Mouse (Mus musculus) CH12F3 (cell line): Measurements from ENCODE around the gene Slc35a5.

Source experiments
- in situ Hi-C: fragments of 300-500 bp; cut with MboI; formaldehyde crosslinking; loops from 2 replicates; pipeline ENCODE4 v1.14.3; 2020; ENCODE audit warnings: low sequenced_read_pairs

Slc35a5 gene

GRCm38 (mm10) chr16:45118760-45119159 is 39.7 kb downstream of the Slc35a5 start:
- in situ Hi-C loops: loop anchor here (25.0 kb wide), 1 partner anchor 631 kb away; no protein-coding TSS in a partner anchor

DNA sequence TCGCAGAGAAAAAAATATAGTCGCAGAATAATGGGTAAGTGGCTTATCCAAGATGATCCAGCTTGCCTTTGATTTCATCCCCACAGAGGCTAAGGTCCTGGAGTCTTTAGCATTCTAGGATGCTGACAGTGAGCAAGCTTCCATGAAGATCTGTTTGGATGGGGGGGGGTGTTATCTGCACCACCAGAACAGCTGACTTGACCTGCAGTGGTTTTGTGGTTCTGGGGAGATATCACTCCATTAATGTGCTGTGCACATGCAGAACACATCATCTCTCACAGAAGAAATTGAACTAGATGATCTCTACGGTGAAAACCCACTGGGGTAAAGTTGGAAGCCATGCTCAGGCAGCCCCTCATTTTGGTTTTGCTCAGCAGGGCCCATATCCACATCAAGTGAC is 41.3 kb downstream of the Slc35a5 start:
- in situ Hi-C loops: loop anchor here (25.0 kb wide), 1 partner anchor 630 kb away; no protein-coding TSS in a partner anchor

DNA sequence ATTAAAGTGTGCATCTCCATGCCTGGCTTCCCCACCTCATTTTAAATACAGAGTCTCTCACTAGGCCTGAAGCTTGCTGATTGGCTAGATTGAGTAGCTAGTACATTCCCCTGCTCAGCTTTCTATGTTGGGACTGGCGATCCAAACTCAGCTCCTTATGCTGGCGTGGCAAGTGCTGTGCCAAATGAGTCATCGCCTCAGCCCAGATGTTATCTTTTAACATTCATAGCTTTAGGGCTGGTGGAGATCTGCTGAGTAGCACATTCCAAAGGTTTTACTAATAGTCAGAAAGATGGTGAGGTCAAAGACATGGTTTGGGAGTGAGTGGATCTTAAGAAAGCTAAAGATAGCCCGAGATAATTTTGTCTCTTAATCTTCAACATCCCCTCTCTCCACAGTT is 48.0 kb downstream of the Slc35a5 start:
- in situ Hi-C loops: loop anchor here (25.0 kb wide), 1 partner anchor 623 kb away; no protein-coding TSS in a partner anchor

- in situ Hi-C loops: loop anchor here (25.0 kb wide), 1 partner anchor 621 kb away; no protein-coding TSS in a partner anchor
Measured at GRCm38 (mm10) chr16:45108203-45108878, 50.2 kb downstream of the Slc35a5 start.

- in situ Hi-C loops: loop anchor here (25.0 kb wide), 1 partner anchor 618 kb away; no protein-coding TSS in a partner anchor
Measured at GRCm38 (mm10) chr16:45104993-45105392, 53.5 kb downstream of the Slc35a5 start.

- in situ Hi-C loops: loop anchor here (25.0 kb wide), 1 partner anchor 614 kb away; no protein-coding TSS in a partner anchor
Measured at GRCm38 (mm10) chr16:45100892-45101291, 57.6 kb downstream of the Slc35a5 start.

DNA sequence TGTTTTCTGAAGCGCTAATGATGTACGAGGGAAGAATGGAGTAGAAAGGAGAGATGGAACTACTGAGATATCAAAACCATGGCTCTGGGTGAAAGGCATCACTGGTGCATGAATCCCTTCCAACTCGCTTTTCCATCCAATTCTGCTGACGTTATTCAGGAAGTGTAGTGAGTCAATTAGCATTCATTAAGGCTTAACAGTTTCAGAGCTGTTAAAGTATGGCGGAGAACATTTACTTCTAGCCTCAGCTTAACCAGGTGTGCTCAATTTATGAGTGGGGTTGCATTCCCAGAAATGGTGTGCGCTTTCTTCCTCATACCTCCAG is 59.7 kb downstream of the Slc35a5 start:
- in situ Hi-C loops: no loop called here

GRCm38 (mm10) chr16:45098186-45098885 is 60.2 kb downstream of the Slc35a5 start:
- in situ Hi-C loops: no loop called here

GRCm38 (mm10) chr16:45097467-45097866 is 61.0 kb downstream of the Slc35a5 start:
- in situ Hi-C loops: no loop called here

DNA sequence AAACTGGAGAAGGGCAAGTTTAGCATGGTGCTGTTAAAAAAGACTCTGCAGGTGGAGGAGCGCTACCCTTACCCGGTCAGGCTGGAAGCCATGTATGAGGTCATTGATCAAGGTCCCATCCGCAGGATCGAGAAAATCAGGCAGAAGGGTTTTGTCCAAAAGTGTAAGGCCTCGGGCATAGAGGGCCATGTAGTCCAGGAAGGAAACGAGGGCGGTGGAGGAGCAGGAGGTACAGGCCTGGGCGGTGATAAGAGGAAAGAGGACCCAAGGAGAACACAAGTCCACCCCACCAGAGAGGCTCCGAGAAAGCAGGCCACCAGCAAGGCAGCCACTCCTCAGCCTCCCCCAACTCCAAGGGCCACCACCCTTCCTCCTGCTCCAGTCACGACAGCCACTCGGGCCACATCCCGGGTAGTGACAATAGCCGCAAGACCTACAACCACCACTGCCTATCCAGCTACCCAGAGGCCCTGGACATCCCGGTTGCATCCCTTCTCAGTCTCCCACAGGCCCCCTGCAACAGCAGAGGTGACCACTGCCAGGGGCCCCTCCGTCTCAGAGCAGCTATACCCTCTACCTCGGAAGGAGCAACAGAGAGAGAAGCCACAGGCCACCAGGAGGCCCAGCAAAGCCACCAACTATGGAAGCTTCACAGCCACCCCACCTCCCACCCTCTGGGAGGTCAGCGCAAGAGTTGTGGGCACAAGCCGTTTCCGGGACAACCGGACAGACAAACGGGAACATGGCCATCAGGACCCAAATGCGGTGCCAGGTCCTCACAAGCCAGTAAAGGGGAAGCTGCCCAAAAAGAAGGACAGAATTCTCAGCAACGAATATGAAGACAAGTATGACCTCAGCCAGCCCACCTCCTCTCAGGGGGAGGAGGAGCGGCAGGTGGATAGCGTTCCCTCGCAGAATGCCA is 62.7 kb downstream of the Slc35a5 start:
- in situ Hi-C loops: no loop called here

DNA sequence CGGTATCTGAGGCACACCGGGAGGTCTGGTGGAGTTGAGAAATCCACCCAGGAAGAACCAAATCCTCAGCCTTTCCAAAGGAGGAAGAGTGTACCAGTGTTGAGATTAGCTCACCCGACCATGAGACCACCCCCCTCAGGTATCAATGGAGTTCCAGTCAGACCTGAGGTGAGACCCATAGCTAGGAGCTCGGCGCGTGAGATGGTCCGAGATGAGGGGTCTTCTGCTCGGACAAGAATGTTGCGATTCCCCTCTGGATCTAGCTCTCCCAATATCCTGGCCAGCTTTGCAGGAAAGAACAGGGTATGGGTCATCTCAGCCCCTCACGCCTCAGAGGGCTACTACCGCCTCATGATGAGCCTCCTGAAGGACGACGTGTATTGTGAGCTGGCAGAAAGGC is 63.5 kb downstream of the Slc35a5 start:
- in situ Hi-C loops: no loop called here

- in situ Hi-C loops: no loop called here
Measured at GRCm38 (mm10) chr16:45094136-45094756, 64.3 kb downstream of the Slc35a5 start.

DNA sequence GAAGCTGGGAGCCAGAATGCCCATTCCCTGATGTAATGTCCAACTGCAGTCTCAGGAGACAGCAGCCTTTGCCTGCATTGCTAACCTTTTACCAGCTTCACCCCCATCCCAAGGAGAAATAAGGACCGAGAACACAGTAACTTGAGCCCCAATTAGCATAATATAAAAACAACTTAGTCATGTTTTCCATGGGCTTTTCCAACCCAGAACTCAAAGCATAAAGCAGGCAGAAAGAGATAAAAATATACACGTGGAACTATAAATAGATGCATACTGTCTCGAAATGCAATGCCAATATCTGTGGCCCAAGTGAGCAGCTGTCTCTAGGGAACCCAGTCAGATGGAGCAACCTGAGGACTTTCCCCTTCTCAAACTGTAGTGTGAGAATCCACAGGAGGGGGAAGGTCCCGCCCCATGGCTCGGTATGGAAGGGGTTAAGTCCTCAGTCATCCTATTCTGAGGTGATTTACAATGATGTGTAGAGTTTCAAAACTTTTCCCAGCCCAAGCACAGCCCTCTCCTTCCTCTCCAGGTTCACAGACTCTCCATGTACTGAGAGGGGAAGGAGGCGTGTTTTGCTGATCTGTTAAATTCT is 65.3 kb downstream of the Slc35a5 start, which contains the start of gene Ccdc80:
Gene Ccdc80 (plus strand): TSS at position 266 of the 595 bp plus-strand sequence.
- in situ Hi-C loops: no loop called here

DNA sequence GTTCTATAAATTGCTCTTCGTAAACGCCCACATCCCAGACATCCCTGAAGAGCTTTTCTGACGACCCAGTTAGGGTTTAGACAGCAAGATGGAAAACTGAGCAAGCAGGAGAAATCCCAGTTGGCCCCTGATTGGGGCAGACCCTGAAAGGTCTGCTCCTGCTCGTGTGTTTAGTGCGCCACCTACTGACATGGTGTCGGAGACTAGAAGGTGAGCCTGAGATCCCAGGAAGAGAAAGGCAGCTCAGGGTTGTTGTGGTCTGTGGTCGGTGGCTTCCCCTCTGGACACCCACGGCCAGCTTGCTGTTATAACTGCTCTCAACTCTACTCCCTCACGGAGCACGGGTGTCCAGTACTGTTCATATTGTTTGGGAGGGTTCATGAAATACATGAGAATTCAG is 68.5 kb downstream of the Slc35a5 start:
- in situ Hi-C loops: no loop called here
